Mouse (Mus musculus) spleen, embryonic (tissue): ENCODE measurements around the gene Itgb1.

Experiments used
- CTCF ChIA-PET: fragments of 350-600 bp; sonication (Branson Sonifier 250); formaldehyde crosslinking; loops from one replicate; lab custom pipeline; 2022; lab: Charles Lee

The Itgb1 gene

DNA sequence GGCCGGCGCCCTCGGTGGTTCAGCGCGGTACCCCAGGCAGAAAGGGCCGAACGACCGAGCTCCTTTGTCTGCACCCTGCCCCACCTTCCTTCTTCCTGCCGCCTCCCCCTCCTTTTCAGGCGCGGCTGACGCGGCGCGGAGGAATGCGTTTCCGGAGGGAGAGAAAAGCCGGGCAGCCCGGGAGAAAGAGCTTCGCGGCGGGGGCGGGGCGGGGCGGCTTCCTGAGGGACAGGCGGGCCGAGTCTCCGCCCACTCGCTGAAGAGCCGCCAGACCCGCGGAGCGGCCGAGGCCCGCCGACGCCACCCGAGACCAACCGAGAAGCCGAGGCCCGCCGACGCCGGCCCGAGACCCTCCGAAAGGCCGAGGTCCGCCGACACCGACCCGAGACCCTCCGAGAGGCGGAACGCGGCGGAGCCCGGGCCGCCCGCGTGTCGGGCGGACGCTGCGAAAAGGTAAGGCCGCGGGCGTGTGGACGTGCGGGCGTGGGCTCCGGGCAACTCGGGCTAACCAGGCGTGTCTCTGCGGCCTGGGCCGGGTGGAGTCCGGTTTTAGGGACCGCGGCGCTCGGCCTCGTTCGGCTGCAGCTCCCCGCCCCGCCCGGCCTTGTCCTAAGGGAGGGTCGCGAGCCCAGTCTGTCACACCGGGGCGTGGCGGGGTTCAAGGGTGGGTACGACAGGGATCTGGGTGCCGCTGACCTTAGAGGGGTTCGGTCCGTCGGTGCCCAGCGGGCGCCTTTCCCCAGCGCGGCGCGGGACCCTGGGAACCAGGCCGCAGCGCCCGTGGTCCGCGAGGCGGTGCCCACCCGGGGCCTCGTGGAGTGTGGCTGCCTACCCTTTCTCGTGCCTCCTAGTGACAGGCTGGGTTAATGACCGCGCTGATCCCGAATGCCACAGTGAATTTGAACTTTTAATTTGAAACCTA lies at the start of gene Itgb1:
TSS of gene Itgb1 (plus strand) at position 148 of the 922 bp plus-strand sequence.
- CTCF ChIA-PET: no interaction called here

DNA sequence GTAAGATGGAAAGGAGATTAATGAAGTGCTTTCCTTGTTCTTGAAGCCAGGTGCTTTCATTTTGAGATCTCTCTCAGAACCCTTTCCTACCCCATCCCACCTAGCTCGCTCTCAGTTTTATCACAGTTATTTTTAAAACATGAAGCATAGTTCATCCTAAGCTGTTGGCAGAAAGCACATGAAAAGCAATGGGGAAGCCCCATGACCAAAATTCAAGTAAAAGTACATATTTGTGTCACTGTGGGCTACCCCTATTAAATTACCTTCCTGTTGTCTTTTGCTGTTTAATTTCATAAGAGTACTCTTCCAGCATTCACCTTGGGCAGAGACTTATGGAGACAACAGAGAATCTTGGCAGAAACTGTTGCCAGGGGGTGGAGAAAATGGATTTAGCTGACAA lies 42.4 kb upstream of the Itgb1 start:
- CTCF ChIA-PET: interaction anchor here (0.6 kb wide), 1 partner anchor 212 kb away, joined by 5 read pairs; no protein-coding TSS in a partner anchor

DNA sequence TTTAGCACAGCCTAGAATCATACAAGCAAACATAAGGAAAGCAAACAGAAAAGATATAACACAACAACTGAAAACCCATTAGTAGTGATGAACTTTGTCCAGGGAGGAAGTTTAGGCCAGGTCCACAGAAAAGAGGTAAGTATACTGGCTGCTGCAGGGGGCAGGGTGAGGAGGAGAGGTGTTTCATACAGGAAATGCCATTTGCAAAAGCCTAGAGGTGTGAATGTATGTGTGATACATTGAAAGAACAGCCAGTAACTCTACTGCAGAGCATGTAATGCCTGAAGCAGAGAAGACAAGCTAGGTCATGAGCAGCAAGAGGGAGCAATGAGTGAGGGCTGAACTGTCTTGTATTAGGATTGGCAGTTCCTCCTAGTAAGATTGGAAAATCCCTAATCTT lies 40.0 kb upstream of the Itgb1 start:
- CTCF ChIA-PET: no interaction called here

GRCm38 (mm10) chr8:128646456-128646855 lies 39.0 kb upstream of the Itgb1 start:
- CTCF ChIA-PET: no interaction called here

DNA sequence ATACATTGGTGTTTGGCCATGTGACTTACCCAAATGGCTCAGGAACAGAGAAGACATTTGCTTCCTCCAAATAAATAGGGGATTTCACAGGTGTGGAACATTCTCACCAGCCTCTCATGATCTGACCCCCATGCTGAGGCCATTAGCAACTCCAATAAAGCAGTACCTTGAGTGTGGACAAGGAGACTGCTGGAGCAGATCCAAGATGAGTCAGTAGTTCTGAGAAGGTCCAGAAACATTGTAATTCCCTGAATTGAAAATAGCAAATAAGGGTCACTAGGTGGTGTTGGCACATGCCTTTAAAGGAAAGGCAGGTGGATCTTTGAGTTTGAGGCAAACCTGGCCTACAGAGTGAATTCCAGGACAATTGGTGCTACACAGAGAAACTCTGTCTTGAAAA lies 37.4 kb upstream of the Itgb1 start:
- CTCF ChIA-PET: no interaction called here

GRCm38 (mm10) chr8:128650331-128650855 lies 35.1 kb upstream of the Itgb1 start:
- CTCF ChIA-PET: no interaction called here

GRCm38 (mm10) chr8:128652399-128653109 lies 32.9 kb upstream of the Itgb1 start:
- CTCF ChIA-PET: no interaction called here

GRCm38 (mm10) chr8:128653642-128654364 lies 31.7 kb upstream of the Itgb1 start:
- CTCF ChIA-PET: interaction anchor here (0.7 to 1.0 kb wide), 2 partner anchors 40 to 49 kb away, joined by 3 to 13 read pairs; no protein-coding TSS in a partner anchor

DNA sequence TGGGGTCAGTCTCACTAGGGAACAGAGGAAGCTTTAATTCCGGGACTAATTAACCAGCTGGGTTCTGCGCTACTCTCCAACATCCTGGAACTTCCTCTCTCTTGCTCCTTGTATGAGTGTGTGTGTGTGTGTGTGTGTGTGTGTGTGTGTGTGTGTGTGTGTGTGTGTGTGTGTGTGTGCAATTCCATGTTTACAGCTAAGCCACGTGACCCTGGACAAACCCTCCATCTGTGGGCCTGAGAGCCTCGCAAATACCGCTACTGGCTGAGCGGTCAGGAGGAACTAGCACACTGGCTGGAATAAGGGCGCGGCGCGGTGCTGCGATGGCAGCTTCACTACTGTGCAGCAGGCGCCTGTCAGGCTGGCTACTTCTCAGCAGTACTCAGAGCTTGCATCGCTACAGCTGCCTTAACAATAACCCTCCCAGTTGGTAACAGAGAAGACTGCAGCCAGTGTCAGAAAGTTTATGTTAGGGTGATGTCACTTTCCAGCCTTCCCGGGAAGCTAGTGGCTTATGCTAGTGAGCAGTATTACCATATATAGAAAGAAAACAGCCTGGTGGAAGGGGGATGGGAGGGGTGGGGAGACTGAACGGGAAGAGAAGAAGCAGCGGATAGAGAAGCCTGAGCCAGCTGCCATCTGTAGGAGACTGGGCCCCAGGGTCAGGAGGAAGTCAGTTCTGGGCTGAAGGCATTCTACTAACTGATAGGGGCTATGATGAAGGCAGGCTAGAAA lies 30.9 kb upstream of the Itgb1 start:
- CTCF ChIA-PET: interaction anchor here (0.7 to 1.0 kb wide), 2 partner anchors 40 to 50 kb away, joined by 3 to 13 read pairs; no protein-coding TSS in a partner anchor

- CTCF ChIA-PET: interaction anchor here (0.6 to 0.7 kb wide), 2 partner anchors 17 to 395 kb away, joined by 3 read pairs; no protein-coding TSS in a partner anchor
Observed at GRCm38 (mm10) chr8:128662144-128662543, 23.3 kb upstream of the Itgb1 start.

- CTCF ChIA-PET: interaction anchor here (0.6 to 0.7 kb wide), 2 partner anchors 16 to 396 kb away, joined by 3 read pairs; no protein-coding TSS in a partner anchor
Observed at GRCm38 (mm10) chr8:128662696-128663095, 22.8 kb upstream of the Itgb1 start.

- CTCF ChIA-PET: interaction anchor here (0.7 kb wide), 1 partner anchor 396 kb away, joined by 3 read pairs; no protein-coding TSS in a partner anchor
Observed at GRCm38 (mm10) chr8:128663106-128663505, 22.3 kb upstream of the Itgb1 start.

GRCm38 (mm10) chr8:128666576-128667263 lies 18.7 kb upstream of the Itgb1 start:
- CTCF ChIA-PET: no interaction called here

GRCm38 (mm10) chr8:128671813-128672212 lies 13.6 kb upstream of the Itgb1 start:
- CTCF ChIA-PET: no interaction called here

DNA sequence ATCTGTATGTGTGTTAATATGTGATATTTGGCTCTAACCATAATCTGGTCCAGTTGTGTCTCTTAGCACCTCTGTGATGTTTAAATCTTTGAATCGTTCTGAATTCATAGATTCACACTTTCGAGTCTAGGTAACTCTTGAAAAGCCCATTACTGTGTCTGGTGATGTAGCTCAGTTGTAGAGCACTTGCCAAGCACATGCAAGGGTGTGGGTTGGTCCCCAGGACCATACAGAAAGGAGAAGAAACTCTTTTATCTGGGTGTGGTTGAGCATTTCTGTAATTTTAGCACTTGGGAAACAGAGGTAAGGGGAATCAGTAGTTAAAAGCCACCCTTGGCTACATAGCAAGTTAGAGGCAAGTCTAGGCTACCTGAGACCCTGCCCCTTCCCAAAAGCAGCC lies 13.0 kb upstream of the Itgb1 start:
- CTCF ChIA-PET: no interaction called here

- CTCF ChIA-PET: no interaction called here
Observed at GRCm38 (mm10) chr8:128672950-128673349, 12.5 kb upstream of the Itgb1 start.

GRCm38 (mm10) chr8:128675848-128676629 lies 9.4 kb upstream of the Itgb1 start:
- CTCF ChIA-PET: no interaction called here

DNA sequence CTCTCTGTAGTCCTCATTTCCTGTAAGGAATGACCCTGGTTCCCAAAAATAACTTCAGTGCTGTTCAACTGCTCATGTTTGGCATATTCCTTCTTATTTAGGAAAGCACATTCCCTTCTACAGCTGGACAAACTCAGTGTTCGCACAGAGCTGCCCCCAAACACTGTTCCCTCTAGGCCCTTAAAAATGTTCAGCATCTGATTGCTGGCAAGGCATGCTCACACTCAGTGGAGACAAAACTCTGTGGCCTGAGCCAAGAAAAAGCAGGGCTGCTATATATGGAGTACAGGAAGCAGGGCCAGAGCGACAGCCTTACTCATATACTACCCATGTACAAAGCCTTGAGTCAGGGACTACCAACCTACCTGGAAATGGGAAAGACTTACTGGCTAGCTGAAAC lies 5.5 kb upstream of the Itgb1 start:
- CTCF ChIA-PET: interaction anchor here (0.6 kb wide), 1 partner anchor 14 kb away, joined by 3 read pairs; no protein-coding TSS in a partner anchor
